Mouse (Mus musculus): Measurements from ENCODE around the gene Gm6370.
"Not testable (repeated sequence)": the region's sequence is repeated elsewhere in the genome, so short reads cannot be mapped to it uniquely, and the experiment has no call there.

GRCm38 (mm10) chr5:146502099-146502498 is 10.9 kb downstream of the Gm6370 start, which contains the start of gene 4930449I24Rik:
- not testable (repeated sequence) for TF ChIP-seq EP300 (optimal IDR thresholded peaks at IDR 0.05); CTCF (IDR thresholded peaks at IDR 0.05; ENCODE audit: low read depth)
